Mouse (Mus musculus): Measurements from ENCODE around the gene Gm29776.

The Gm29776 gene

DNA sequence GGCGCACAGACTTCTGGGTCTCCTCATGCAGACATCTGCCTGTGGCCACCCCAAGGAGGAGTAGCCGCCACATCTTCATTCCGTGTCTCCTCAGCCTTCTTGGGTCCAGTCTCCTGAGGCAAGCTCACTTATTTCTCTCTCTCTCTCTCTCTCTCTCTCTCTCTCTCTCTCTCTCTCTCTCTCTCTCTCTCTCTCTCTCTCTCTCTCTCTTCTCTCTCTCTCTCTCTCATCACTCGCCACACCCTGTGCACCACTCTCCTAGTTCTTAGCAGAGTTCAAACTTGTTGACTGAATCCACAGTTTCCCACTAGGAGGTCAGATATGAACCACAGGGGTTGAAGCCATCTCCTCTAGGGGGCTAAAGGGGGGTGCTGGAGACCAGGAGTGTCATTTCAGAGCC is at the start of gene Gm29776:
Gm29776 (minus strand) TSS at position 101 of the 400 bp plus-strand sequence.
- no peak for DNase-seq (ENCODE audit: low spot score)

DNA sequence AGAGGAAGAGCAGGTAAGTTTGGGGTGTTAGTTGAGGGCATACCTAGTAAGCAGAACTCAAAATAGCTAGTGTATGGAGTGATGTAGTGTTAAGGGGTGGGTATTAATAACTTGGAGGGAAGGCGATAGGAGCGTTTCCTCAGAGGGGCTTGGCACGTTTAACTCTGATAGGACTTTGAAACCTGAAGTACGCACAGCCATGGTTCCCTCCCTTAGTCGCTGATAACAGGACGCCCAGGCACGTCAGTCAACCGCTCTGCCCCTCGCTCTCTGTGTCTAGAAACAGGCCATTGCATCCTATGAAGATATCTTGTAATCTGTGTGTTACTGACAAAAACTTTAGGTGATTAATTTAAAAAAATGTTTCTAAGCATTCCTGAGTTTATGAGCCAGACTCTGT is 47.4 kb upstream of the Gm29776 start:
- no peak for DNase-seq (ENCODE audit: low spot score)

DNA sequence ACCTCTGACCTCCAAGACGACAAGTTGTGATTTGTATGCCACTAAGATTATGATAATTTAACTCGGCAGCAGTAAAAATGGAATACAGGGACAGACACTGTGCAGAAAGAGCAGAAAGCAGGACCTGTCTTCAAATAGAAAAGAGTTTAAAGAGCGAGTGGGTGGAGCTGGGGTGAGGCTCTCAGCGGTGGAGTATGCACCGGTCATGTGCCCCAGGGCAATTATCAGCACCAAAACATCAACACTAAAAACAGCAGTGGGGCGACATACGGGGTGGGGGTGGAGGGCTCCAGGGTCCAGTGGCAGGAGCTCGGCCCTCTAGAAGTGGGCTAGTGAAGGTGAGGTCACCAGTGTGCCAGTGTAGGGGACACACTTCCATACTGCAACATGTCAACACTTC is 45.8 kb upstream of the Gm29776 start:
- DNase-seq (ENCODE audit: low spot score), result no peak

DNA sequence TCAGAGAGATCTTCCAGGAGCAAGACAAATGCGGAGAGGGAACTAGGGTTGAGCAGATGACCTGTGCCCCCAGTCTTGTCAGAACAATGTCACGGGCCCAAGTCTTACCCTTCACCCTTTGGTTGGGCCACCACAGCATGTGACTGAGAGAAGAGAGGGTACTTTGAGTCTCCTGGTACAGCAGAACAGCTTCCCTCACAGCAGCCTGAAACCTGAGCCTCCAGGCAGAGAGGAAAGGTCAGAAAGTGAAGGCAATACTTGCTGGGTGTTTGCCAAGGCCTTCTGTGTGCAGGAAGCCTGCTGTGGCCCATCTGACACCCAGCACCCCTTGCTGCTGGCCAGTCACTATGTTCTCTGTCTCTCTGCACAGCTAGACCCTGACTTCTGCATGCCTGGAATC is 43.7 kb upstream of the Gm29776 start:
- no peak for DNase-seq (ENCODE audit: low spot score)

DNA sequence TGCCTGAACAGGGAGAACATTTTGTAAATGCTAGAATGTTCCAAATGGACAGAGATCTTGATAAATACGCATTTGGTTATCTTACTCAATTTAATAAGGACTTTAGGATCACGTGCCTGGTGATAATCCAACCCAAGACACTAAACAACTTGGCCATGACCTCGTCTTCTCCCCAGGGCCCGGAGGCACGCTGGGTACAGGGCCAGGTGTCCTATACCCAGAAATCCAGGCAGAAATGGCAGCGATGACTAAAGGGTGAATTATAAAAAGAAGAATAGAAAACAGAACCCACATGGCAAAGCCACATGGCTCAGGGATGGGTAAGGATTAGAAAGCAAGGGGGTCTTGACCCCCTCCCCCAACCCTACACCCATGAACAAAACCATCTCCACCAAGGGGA is 43.1 kb upstream of the Gm29776 start:
- DNase-seq (ENCODE audit: low spot score), result no peak

DNA sequence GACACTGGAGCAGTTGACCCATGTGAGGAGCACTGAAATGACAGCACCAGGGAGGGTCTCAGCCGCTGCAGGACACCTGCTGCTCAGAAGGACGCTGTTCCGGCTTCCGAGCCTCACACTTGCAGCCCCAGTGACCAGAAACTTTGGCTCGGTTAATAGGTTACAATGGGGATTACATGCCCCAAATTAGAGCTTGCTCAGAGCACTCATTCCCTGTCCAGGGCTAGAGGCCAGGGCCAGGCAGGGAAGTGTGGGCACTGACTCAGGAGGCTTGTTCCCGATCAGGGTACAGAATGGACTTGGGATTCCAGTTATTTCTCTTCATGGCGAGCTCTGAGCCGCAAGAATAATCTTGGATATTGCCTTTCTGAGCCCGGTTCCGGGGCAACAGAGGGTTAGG is 39.0 kb upstream of the Gm29776 start:
- no peak for DNase-seq (ENCODE audit: low spot score)

DNA sequence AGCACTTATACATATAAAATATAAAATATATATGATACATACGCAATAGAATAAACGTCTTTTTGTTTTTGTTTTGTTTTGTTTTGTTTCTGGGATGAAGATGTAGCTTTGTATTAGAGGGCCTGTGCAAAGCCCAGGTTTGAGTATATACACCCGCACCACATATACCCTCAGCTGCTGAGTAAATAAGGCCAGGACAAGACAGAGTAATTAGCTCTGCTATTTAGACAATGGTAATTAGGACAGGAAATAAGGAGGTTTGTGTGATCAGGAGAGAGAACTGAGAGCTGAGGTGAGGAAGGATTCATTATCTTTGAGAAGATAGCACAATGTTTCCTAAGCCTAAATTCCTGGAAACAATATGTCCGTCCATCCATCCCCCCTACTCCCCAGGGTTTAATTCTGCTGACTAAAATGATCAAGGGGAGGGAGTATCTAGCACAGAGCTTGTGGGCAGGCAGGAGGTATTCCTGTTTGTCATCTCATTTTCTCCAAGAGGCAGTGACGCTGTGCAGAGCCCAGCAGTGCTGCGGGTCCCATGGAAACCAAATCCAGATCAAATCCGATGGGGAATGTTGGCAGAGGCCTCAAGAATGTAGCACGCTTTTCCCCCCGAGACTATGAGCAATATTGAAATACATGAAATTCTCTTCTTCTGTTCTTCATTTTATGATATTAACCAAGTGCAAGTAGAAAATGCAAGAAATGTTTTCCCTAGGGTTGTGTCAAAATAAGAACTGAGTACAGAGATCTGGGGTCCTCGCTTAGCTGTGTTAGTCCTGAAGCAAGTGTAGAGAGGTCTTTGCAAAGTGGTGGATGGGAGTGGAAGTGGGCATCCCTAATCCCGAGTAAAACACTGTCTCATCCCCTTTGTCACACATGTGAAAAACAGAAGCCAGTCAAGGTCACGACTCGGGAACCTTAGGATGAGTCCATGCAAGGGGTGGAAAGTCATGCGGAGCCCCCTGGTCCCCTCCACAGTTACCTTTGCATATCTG is 38.2 kb upstream of the Gm29776 start:
- DNase-seq (ENCODE audit: low spot score), result no peak

DNA sequence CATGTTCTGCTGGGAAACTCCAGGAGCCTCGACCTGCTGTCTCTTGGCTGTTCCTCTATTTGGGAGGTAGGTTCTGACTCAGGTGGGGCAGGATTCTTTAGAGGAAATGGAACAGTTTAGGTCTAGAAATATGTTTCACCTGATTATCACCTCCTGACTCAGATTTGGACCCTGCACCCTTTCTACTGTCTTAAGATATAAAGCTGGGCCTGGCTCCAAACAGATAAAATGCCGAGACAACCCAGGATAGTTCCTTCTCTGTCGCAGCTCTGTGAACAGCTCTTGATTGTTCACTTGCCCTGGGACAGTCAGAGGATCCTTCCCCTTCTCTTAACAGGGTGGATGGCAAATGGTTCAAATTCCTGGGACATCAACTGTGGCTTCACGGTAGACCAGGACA is 36.6 kb upstream of the Gm29776 start:
- DNase-seq (ENCODE audit: low spot score), result no peak

DNA sequence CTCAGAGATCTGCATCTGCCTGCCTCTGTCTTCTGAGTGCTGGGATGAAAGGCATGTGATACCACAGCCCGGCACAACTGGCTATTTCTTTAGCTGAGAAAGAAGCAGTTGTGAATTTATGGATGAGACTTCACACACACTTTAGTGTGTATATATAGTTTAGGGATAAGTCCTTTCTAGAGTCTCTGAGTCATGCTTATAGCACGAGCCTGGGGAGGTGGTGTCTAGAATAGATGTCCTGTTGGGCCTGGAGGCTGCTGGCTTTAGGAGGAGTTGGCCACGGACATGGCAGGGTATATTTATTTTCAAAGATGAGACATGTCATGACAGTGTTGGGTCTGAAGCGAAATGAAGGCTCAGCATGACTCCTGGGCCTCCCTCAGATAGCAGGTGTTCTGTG is 35.4 kb upstream of the Gm29776 start:
- no peak for DNase-seq (ENCODE audit: low spot score)

DNA sequence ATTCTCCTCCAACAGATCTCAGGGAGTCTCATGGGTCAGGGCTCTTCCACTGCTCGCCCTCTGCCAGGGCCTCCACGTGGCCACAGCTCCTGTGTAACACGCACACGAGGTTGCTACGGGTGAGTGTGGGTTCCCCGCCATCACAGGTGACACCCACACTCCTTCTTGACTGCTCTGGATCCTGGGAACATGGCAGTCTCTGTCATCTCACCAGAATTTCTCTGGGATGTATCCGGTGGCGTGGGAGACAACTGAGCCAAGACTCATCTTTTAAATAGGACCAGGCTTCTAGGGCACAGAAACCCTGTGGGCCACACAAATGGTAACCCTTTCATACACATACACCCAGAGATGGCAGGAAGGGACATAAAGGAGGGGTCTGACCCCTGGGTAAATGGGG is 33.6 kb upstream of the Gm29776 start:
- DNase-seq (ENCODE audit: low spot score), result no peak

DNA sequence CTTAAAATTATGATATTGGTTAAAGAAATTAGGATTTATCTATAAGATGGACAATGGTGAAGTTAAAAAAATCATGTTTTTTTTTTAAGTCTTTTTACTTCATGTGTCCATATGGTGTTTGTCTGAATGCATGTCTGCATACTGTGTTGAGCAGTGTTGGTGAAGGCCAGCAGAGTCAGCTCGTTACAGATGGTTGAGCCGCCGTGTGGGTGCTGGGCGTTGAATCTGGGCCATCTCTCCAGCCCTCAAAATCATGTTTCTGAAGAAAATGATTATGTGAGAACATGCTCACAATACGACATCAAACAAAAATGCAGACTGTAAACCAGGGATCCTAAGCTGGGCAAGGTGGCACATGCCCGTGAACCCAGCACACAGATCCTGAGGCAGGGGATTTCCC is 31.7 kb upstream of the Gm29776 start:
- DNase-seq (ENCODE audit: low spot score), result no peak

DNA sequence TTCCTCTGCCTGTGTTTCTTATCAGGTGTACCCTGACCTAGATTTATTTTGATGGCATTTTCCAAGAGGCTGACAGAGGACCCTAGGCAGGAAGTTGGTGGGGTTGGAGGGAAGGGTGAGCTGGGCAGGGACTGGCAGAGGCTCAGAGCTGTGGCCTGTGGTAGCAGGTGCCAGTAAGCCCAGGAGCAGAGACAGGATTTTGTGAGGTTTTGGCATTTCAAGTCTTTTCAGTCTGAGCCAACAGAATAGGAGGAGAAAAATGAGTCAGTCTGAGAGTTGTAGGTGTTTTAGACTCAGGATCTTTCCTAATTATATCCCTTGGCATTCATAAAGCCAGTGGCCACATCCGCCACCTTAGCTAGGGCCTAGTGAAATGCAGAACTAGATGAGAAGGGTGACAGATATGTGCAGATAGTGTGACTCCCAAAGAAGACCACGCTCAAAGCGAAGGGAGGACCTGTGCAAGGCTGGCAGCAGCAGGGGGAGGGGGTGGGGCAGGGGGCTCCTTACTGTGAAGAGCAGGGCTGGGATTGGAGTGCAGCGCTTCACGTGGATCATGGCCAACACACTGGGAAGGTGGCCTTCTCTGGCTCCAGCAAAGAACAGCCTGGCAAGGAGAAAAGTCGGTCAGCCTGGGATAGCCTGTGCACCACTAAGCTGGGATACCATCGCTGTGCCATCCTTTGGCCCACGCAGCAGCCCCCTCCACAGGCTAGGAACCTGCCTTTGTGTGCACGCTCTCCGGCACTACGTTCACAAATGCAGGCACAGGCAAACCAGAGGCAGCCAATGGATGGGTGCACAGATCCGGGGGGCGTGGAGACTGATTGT is 30.4 kb upstream of the Gm29776 start:
- no peak for DNase-seq (ENCODE audit: low spot score)

DNA sequence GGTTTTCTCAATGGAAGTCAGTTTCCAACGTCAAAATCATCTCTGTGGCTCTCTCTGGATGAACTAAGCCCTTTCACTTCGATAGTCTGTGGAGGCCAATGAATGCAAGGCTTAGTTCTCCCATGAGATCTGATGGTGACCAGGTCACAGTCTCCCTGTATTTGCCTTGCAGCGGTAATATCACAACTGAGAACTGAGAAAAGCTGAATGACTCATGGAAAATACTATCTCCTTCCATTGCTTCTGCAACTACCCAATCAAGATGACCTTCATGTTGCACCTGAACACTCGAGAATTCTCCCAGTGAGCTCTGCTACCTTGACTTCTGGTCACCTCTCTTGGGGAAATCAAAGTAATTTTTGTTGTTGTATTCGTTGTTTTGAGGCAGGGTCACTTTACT is 28.9 kb upstream of the Gm29776 start:
- no peak for DNase-seq (ENCODE audit: low spot score)

DNA sequence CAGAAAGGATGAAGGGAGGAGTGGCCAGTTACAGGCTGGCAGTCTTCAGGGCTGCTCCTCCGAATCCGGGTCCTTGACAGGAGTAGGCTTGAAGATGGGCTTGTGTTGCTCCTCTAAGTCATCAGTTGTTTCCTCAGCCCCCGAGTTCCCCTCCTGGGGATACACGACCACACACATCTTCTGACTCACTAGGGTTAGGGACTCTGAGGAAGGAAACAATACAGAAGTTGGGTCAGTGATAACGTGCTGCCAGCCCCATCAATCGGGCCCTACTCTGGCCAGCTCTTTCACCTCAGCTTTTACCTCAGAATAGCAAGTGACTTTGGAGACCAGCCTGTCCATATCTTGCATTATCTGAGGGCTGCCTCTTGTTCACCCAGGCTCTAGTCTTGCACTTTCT is 25.4 kb upstream of the Gm29776 start:
- no peak for DNase-seq (ENCODE audit: low spot score)

DNA sequence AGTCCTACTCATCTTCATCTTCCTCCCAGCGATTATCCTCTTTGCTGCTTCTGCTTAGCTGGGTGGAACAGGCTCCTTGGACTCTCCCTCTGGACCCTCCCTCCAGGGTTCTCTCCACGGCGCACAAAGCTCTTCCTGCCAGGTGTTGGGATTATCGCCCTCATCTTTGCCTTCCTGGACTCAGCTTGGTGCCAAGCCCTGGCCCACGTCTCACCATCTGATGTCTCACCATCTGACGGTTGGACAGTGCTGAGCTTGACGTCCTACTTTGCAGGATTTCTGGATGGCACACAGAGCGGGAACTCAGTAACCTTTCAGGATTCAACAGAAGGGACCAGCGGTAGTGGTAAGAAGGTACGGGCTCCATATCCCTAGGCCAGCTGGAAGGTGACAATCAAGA is 23.1 kb upstream of the Gm29776 start:
- no peak for DNase-seq (ENCODE audit: low spot score)

DNA sequence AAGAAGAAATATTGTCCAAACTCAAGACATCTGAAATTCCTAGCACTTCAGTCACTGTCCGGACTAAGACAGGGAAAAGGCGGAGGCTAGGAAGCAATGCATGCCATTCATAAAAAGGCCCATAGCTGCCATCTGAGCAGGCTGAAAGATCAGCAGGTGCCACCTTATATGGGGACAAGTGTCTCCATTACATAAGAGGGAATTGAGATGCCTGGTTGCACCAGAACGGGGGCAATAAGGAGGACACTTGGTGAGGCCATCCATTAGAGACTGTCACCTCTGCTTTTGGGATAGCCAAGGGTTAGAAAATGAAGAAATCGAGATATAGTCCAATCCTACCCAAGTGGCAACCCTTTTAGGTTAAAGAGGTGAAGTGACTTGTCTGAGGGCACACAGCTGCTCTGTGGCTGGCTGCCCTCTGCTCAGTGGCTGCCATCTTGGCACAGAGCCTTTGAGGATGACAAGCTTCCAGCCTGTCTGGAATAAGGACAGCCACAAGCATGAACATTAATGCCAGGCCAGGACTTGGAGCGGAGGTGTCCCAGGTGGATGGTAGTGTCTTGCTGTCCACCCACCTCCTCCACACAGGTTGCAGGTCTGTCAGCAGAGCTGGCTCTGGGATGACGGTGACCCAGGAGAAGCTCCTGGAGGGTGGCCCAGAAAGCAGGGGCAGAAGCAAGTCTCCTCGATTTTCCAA is 22.2 kb upstream of the Gm29776 start:
- no peak for DNase-seq (ENCODE audit: low spot score)

DNA sequence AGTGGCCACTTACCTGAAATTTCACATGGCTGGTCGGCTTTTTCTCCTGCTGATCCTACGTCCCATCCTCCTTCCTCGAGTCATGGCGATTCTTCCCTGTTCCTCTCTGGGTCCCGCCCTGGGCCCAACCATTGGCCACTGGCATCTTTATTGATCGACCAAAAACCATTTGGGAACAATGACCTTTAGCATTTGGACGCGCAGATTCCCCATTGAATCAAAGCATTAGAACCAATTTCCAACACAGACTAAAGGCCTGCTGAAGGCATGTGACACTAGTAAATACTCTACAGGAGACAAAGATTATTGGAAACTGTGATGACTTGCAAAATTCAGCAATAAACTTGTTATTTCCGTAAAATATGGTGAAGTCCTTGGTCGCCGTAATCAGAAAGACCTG is 21.4 kb upstream of the Gm29776 start:
- DNase-seq (ENCODE audit: low spot score), result no peak

DNA sequence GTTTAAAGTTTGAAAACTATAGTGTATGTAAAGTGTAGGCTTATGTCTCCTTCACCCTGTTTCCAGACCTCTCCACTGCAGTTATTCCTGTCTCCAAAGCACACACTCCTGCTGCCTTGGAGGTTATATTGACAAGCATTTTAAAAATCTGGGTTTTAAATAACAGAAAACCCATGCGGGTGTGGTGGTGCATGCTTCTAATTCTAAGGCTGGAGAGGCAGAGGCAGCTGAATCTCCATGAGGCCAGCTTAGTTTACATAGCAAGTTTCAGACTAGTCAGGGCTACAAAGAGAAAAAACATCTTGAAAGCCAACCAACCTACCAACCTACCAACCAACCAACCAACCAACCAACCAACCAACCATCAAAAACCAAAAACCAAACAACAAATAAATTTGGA is 16.8 kb upstream of the Gm29776 start:
- DNase-seq (ENCODE audit: low spot score), result no peak

DNA sequence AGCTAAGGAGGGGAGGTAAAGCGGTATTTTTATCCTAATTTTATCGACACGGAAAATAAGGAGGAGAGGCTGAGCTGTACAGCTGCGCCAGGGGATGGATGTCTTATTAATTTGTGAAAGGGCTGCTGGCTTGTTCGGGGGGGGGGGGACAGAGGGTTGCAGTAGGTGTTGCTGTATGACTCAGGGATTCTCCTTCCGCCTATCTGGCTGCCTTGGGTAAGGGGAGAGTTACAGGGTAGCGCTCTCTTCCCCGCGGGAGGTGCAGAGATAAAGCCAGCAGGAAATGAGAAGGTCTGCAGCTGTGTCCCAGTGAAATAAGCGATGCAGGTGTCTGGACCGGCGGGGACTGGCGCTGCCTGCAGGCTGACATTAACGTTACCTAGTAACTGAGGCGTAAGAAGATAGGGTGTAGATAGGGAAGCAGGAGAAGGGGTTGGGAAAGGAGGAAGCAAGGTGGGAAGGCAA is 16.0 kb upstream of the Gm29776 start:
- no peak for DNase-seq (ENCODE audit: low spot score)

DNA sequence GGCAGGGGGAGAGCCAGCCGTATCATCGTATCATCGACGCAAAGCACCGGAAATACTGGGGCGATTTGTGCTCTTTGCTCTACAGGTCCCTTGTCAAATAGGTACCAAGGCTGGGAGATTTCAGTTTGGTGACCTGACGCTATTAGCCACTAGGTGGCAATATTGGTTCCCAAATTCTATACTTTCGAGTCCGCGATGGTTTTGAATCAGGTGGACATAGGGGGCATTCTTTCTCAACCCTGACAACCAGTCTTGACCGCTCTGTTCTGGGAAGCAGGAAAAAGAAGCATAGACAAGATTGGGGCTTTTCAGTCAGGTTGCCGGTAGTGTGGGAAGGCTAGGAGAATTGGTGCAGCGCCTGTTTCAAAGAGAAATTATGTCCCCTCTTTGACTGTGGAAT is 15.5 kb upstream of the Gm29776 start:
- DNase-seq (ENCODE audit: low spot score), result no peak

DNA sequence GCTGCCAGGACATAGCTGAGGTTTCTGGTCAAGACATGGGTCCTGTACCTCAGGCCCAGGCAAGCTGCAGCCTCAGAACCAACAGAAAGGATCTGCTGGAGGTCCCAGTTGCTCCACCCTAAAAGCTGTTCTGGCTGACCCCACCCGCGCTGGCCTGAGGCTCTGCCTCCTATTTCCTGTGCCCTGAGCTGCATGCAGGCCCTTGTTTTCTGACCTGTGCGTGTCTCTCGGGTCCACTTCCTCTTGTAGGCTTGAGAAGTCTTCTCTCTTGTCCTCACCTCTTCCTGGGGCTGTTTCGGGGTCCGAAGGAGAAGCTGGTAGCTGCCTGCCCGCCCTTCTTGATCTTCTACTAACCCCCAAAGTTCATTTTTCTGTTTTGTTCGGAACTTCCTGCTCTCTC is 14.2 kb upstream of the Gm29776 start:
- no peak for DNase-seq (ENCODE audit: low spot score)

DNA sequence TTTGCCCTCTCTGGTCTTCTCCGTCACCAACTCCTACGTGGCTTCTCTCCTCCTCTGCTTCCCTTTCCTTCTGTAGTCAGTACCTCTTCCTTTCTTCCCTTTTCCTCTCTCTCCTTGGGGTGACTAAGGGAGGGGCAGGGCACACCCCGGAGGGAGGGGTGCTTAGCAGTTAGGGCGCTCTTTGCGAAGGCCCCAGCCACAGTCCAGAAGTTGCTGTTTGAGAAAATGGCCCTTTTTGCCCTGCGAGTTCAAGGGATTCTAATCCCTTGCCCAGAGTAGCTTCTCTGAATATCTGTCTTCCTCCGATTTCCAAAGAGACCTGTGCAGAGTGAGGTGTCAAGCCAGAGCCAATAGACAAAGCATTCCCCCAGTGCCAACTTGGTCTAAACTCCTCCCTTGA is 13.4 kb upstream of the Gm29776 start, which contains the start of gene Cebpe:
Cebpe (minus strand) TSS at position 101 of the 400 bp plus-strand sequence.
- no peak for DNase-seq (ENCODE audit: low spot score)

All from urinary bladder, postnatal 10 days (tissue).